Mouse (Mus musculus): Measurements from ENCODE around the gene Gm49394.

DNA sequence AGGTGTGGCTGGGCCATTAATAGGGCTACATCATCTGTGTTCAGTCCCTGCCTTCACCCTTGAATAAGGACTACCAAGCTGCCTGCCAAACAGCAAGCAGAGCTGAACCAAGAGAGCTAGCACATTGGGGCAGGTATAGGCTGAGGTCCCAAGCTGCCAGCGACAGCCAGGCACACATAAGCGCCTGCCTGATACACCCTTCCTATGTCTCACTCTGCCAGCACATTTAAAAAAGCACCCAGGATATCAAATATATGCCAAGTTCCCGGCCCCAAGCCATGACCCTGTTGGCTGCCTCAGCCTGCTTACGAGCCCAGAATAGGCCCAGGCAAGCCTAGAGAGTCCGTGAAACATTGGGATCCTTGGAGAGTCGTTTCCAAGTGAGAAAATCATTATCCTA lies 39.9 kb downstream of the Gm49394 start:
- TF ChIP-seq POLR2A (IDR thresholded peaks at IDR 0.05; ENCODE audit: insufficient read depth, low read depth, low read length), result no peak
- TF ChIP-seq CTCF (IDR thresholded peaks at IDR 0.05), result no peak
- no peak for TF ChIP-seq EP300 (IDR thresholded peaks at IDR 0.05; ENCODE audit: insufficient read depth, low read depth, low read length)
